Mouse (Mus musculus): ENCODE results near the gene Rnd3.

Rnd3 gene

DNA sequence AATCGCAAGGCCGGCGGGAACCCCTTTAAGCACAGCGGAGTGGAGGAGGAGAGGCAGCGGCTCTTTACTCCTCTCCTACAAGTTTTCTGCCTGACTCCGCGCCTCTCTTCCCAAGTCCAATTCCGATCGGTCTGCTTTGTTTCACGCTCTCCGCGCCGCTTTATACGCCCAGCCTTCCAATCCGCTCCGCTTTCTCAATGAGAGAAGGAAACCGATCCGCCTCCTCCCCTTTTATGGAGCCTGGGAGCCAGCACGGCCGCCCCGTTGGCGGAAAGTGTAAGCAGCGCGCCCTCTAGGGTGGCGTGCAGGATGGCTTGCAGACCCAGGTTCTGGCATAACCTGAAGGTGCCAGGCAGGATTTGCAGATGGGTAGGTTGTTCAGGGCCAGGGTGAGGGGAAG, at the start of gene Rnd3:
Gene Rnd3 (minus strand): TSS at position 137 of the 400 bp plus-strand sequence.
- in situ Hi-C loops (cut with MboI, MseI) = loop anchor here (10.0 kb wide), 2 partner anchors 156 to 844 kb away; no protein-coding TSS in a partner anchor

DNA sequence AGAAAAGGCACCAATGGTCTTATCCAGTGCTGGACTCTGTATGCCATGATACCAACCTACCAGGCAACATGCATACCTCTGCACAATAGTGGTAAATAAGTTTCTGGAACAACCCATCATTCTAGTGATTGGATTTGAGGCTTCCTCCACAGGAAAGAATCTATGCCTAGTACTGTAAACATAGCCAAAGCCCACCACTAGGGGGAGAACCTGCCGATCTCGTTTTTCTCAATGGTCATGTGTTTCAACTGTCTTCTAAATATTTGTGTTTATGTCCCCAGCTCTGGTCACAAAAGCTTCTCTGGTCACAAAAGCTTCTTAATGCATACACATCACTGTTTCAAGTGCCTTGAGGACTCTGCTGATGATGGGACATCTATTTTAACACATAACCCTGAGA, 43.4 kb upstream of the Rnd3 start:
- in situ Hi-C loops (cut with MboI, MseI) = loop anchor here in 1 of 2 experiments (25.0 kb wide), 1 partner anchor 720 kb away; no protein-coding TSS in a partner anchor

GRCm38 (mm10) chr2:51185762-51186161, 36.9 kb upstream of the Rnd3 start:
- in situ Hi-C loops (cut with MboI, MseI) = loop anchor here in 1 of 2 experiments (25.0 kb wide), 1 partner anchor 727 kb away; no protein-coding TSS in a partner anchor

- in situ Hi-C loops (cut with MboI, MseI) = loop anchor here in 1 of 2 experiments (25.0 kb wide), 1 partner anchor 729 kb away; no protein-coding TSS in a partner anchor
These were observed 34.1 kb upstream of the Rnd3 start for GRCm38 (mm10) chr2:51182990-51183389.

DNA sequence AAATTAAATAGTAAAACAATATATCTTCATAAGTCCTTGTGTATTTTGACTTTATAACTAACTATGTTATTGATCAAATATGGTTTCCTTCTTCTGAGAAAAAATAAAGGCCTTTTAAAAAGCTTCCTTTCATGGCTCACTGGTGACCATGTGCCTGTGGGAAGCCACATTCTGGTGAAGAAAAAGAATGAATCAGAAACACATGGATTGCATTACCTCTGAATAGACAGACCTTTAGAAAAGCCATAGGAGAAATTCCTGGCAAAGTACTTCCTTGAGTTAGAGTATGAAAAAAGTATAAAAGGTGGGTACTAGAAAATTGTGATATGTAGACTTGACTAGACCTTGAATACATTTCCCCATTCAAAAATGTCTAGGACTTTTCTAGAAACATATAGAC, 32.5 kb upstream of the Rnd3 start:
- in situ Hi-C loops (cut with MboI, MseI) = loop anchor here in 1 of 2 experiments (25.0 kb wide), 1 partner anchor 731 kb away; no protein-coding TSS in a partner anchor

- in situ Hi-C loops (cut with MboI, MseI) = loop anchor here (10.0 to 25.0 kb wide), 2 partner anchors 733 to 736 kb away; no protein-coding TSS in a partner anchor
These were observed 30.2 kb upstream of the Rnd3 start for GRCm38 (mm10) chr2:51179096-51179495.

- in situ Hi-C loops (cut with MboI, MseI) = loop anchor here (10.0 to 25.0 kb wide), 2 partner anchors 735 to 737 kb away; no protein-coding TSS in a partner anchor
These were observed 28.7 kb upstream of the Rnd3 start for GRCm38 (mm10) chr2:51177615-51178014.

GRCm38 (mm10) chr2:51175276-51175675, 26.4 kb upstream of the Rnd3 start:
- in situ Hi-C loops (cut with MboI, MseI) = loop anchor here (10.0 to 25.0 kb wide), 2 partner anchors 737 to 740 kb away; no protein-coding TSS in a partner anchor

- in situ Hi-C loops (cut with MboI, MseI) = no loop called here
These were observed 12.2 kb upstream of the Rnd3 start for GRCm38 (mm10) chr2:51161110-51161509.

DNA sequence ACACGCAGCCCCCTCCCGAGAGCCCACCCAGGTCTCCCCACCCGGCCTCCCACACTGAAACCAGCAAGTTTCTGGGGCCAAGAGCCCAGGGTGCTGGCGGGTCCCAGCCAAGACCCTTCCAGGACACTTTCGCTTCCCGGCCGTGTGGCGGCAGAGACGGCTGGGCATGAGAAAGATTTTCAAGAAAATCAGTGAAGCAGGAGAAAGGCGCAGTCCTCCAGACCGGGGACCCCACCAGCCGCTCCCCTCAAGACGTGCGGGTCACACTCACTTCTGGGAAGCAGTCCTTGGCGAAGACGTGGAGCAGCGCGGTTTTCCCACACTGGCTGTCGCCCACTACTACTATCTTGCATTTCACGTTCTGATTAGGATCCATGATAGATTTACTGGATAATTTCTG, 457 bp downstream of the Rnd3 start:
- in situ Hi-C loops (cut with MboI, MseI) = loop anchor here (10.0 kb wide), 2 partner anchors 156 to 844 kb away; no protein-coding TSS in a partner anchor

- in situ Hi-C loops (cut with MboI, MseI) = loop anchor here (10.0 kb wide), 2 partner anchors 157 to 843 kb away; no protein-coding TSS in a partner anchor
These were observed 875 bp downstream of the Rnd3 start for GRCm38 (mm10) chr2:51148065-51148407.

GRCm38 (mm10) chr2:51147318-51148064, 1.4 kb downstream of the Rnd3 start:
- in situ Hi-C loops (cut with MboI, MseI) = loop anchor here (10.0 kb wide), 2 partner anchors 157 to 843 kb away; no protein-coding TSS in a partner anchor

GRCm38 (mm10) chr2:51146871-51147317, 2.0 kb downstream of the Rnd3 start:
- in situ Hi-C loops (cut with MboI, MseI) = loop anchor here (10.0 kb wide), 2 partner anchors 158 to 842 kb away; no protein-coding TSS in a partner anchor

DNA sequence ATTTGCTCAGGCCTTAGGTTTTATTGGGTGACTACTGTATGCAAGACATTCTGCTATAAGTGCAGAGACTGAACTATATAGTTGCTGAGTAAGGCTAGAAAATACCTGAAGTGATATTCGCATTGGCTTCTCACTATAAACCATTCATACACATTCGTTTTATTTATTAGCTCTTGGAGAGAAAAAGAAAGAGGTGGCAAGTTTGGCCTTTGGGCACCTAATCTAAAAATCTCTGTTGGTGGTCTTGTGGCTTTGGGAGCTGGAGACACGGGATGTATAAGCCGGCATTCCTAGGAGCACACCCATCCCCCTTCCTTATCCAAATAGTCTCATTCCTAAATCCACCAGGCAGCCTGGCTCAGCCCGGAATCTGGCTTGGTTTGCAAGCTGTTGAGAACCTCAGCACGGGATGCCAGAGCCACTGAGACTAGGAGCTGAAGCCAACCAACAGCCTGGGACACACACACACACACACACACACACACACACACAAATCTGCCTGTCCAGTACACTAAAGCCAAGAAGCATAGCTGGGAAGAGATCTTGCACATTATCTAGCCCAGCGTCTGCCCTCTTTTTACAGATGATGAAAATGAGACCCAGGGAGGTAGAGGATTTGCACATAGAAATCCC, 3.0 kb downstream of the Rnd3 start:
- in situ Hi-C loops (cut with MboI, MseI) = loop anchor here (10.0 kb wide), 2 partner anchors 159 to 841 kb away; no protein-coding TSS in a partner anchor

GRCm38 (mm10) chr2:51144380-51145120, 4.4 kb downstream of the Rnd3 start:
- in situ Hi-C loops (cut with MboI, MseI) = loop anchor here (10.0 kb wide), 2 partner anchors 160 to 840 kb away; no protein-coding TSS in a partner anchor

DNA sequence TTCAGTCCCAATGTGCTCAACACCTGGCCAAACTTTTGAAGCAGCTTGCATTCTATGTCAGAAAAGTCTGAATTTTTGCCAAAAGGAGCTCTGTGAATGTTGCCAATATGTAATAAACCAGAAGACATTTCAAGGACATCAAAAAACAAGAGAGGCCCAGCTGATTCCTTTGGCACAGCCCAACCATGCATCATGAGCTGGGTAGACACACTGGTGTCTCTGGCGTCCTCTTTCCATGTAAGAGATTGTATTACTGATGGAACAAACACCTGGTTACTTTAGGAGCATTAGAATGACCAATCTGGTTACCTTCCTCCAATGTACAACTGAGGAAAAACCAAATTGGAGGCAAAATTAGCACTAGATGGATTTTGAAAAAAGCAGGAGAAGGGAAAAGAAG, 6.5 kb downstream of the Rnd3 start:
- in situ Hi-C loops (cut with MboI, MseI) = loop anchor here (10.0 kb wide), 2 partner anchors 162 to 838 kb away; no protein-coding TSS in a partner anchor

GRCm38 (mm10) chr2:51141345-51141744, 7.6 kb downstream of the Rnd3 start:
- in situ Hi-C loops (cut with MboI, MseI) = loop anchor here (10.0 kb wide), 2 partner anchors 163 to 837 kb away; no protein-coding TSS in a partner anchor

DNA sequence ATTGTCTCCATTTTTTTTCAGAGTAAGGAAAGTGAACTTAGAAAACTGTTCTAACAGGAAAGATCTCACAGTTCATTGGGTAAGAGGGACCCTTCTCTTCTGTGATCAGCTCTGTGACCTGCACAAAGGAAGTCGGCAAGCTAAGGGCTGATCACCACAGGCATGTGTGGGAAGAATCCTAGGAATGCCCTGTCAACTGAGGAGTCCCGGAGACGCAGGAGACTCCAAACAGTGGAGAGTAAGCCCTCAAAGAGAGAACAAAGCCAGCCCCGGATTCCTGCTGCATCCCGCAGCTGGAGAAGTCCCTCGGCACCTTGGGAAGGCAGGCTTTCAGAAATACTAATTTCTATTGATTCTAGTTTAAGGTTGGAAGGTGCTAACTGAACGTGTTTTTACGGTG, 8.4 kb downstream of the Rnd3 start:
- in situ Hi-C loops (cut with MboI, MseI) = loop anchor here (10.0 kb wide), 2 partner anchors 164 to 836 kb away; no protein-coding TSS in a partner anchor

DNA sequence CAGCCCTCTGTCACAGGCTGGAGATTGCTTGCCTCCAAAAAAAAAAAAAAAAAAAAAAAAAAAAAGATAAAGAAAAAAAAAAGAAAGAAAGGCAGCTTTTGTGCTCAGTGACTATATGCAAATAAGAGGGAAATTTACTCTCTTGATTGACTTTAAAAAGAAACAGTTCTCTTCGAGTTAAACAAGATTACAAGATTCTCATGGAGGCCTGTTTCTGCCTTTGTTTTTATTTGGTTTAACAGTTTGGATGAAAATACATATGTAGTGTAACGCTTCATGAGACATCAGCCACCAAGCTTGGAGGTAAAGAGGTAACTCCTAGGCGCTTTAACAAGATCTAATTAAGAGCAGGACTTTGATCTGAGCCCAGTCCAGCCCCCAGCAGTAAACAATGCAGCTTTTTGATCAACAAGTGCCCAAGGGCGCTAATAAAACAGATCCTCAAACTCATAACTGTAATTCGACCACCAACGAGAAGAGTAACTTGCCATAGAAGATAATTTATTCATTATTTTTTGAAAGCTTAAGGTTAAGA, 8.9 kb downstream of the Rnd3 start:
- in situ Hi-C loops (cut with MboI, MseI) = loop anchor here (5.0 to 10.0 kb wide), 3 partner anchors 165 to 838 kb away; no protein-coding TSS in a partner anchor

- in situ Hi-C loops (cut with MboI, MseI) = loop anchor here in 1 of 2 experiments (5.0 kb wide), 1 partner anchor 837 kb away; no protein-coding TSS in a partner anchor
These were observed 9.5 kb downstream of the Rnd3 start for GRCm38 (mm10) chr2:51139218-51139911.
